Mouse (Mus musculus) testis, adult 2 months (tissue): ENCODE measurements around the gene 1700109H08Rik. TPM values are rescaled to one million over a fixed set of nuclear protein-coding genes. Genes with fewer than 3 reads are reported as not detected.
"Not testable (repeated sequence)": the region's sequence is repeated elsewhere in the genome, so short reads cannot be mapped to it uniquely, and the experiment has no call there.

Experiments used
- H3K27ac ChIP-seq: fragments of 200-500 bp; 2 replicates; pipeline ENCODE4 v1.5.1; 2012; ENCODE audit warnings: low read depth, low read length; ENCODE audit not compliant: control insufficient read depth, insufficient read depth
- H3K27me3 ChIP-seq: fragments of 200-500 bp; 2 replicates; pipeline ENCODE4 v1.6.1; 2012; ENCODE audit warnings: mild to moderate bottlenecking, low read length, moderate library complexity; ENCODE audit not compliant: control insufficient read depth, insufficient read depth
- H3K36me3 ChIP-seq: fragments of 200-500 bp; 2 replicates; pipeline ENCODE4 v1.6.1; 2012; ENCODE audit warnings: mild to moderate bottlenecking, low read length; ENCODE audit not compliant: control insufficient read depth, insufficient read depth
- H3K4me1 ChIP-seq: fragments of 200-500 bp; 2 replicates; pipeline ENCODE4 v1.6.1; 2012; ENCODE audit warnings: low read length; ENCODE audit not compliant: control insufficient read depth, insufficient read depth
- H3K4me3 ChIP-seq: fragments of 200-500 bp; 2 replicates; pipeline ENCODE4 v1.5.1; 2012; ENCODE audit warnings: low read depth, mild to moderate bottlenecking, low read length, moderate library complexity, mixed read lengths; ENCODE audit not compliant: control insufficient read depth
- CTCF ChIP-seq: fragments of 200-500 bp; IDR thresholded peaks from 2 replicates; pipeline ENCODE4 v1.5.1; 2012; ENCODE audit warnings: low read depth, mild to moderate bottlenecking, inconsistent platforms, low read length, moderate library complexity; ENCODE audit not compliant: control insufficient read depth, insufficient read depth, insufficient replicate concordance
- POLR2A ChIP-seq: fragments of 200-500 bp; IDR thresholded peaks from 2 replicates; pipeline ENCODE4 v1.6.1; 2012; ENCODE audit warnings: low read depth, mild to moderate bottlenecking, inconsistent platforms, low read length, moderate library complexity; ENCODE audit not compliant: control insufficient read depth
- polyA plus RNA-seq: library from polyadenylated mRNA; depleted of rRNA; stranded (reverse); fragments of >200 nt; gene quantifications from 2 replicates; pipeline ENCODE4 v1.2.3, GENCODE M21; 2012

1700109H08Rik gene
- polyA plus RNA-seq, 1 experiment: 46.6 TPM

GRCm38 (mm10) chr5:3600790-3601189 is 29.4 kb downstream of the 1700109H08Rik start:
- no peak overlapping the region for H3K27ac ChIP-seq
- H3K4me3 ChIP-seq: no peak overlapping the region
- no peak for TF ChIP-seq POLR2A
- TF ChIP-seq CTCF: no peak
- H3K4me1 ChIP-seq: peaks cover 5% of the 10 kb centered on the region
- H3K27me3 ChIP-seq: no peaks in the 10 kb centered on the region
- H3K36me3 ChIP-seq: no peaks in the 10 kb centered on the region

GRCm38 (mm10) chr5:3607114-3607513 is 35.7 kb downstream of the 1700109H08Rik start:
- no peaks in the 10 kb centered on the region for H3K27me3 ChIP-seq
- H3K27ac ChIP-seq: no peak overlapping the region
- H3K4me1 ChIP-seq: no peaks in the 10 kb centered on the region
- TF ChIP-seq CTCF (no peak), POLR2A (no peak)
- H3K36me3 ChIP-seq: no peaks in the 10 kb centered on the region
- no peak overlapping the region for H3K4me3 ChIP-seq

GRCm38 (mm10) chr5:3609241-3609640 is 37.9 kb downstream of the 1700109H08Rik start:
- TF ChIP-seq POLR2A: no peak
- no peak for TF ChIP-seq CTCF
- Histone ChIP-seq H3K4me3 (no peak overlapping the region), H3K4me1 (no peaks in the 10 kb centered on the region), H3K27ac (no peak overlapping the region), H3K36me3 (no peaks in the 10 kb centered on the region), H3K27me3 (no peaks in the 10 kb centered on the region)

GRCm38 (mm10) chr5:3611835-3612234 is 40.5 kb downstream of the 1700109H08Rik start:
- H3K4me1 ChIP-seq, H3K27me3 ChIP-seq, H3K36me3 ChIP-seq, H3K4me3 ChIP-seq, H3K27ac ChIP-seq: not testable (repeated sequence)

- TF ChIP-seq POLR2A: no peak
- TF ChIP-seq CTCF: no peak
- H3K36me3 ChIP-seq: no peaks in the 10 kb centered on the region
- H3K4me3 ChIP-seq: no peak overlapping the region
- H3K27me3 ChIP-seq: no peaks in the 10 kb centered on the region
- no peak overlapping the region for H3K27ac ChIP-seq
- H3K4me1 ChIP-seq: no peaks in the 10 kb centered on the region
Measured at GRCm38 (mm10) chr5:3620486-3620885, 49.1 kb downstream of the 1700109H08Rik start.

- no peaks in the 10 kb centered on the region for H3K27me3 ChIP-seq
- H3K27ac ChIP-seq: no peak overlapping the region
- H3K4me3 ChIP-seq: no peak overlapping the region
- TF ChIP-seq POLR2A (no peak), CTCF (no peak)
- H3K36me3 ChIP-seq: no peaks in the 10 kb centered on the region
- H3K4me1 ChIP-seq: no peaks in the 10 kb centered on the region
Measured at GRCm38 (mm10) chr5:3630055-3630454, 58.7 kb downstream of the 1700109H08Rik start.

- H3K4me1 ChIP-seq: no peaks in the 10 kb centered on the region
- H3K4me3 ChIP-seq: no peak overlapping the region
- H3K27ac ChIP-seq: no peak overlapping the region
- TF ChIP-seq POLR2A: no peak
- TF ChIP-seq CTCF: no peak
- 0 out of 2 replicates have a peak, but pooled peaks cover 2% of the 10 kb centered on the region for H3K36me3 ChIP-seq
- H3K27me3 ChIP-seq: no peaks in the 10 kb centered on the region
Measured at GRCm38 (mm10) chr5:3631512-3632271, 60.3 kb downstream of the 1700109H08Rik start.

- Histone ChIP-seq H3K4me1 (no peaks in the 10 kb centered on the region), H3K36me3 (0 out of 2 replicates have a peak, but pooled peaks cover 2% of the 10 kb centered on the region), H3K27ac (no peak overlapping the region), H3K4me3 (no peak overlapping the region), H3K27me3 (no peaks in the 10 kb centered on the region)
- TF ChIP-seq CTCF (no peak), POLR2A (no peak)
Measured at GRCm38 (mm10) chr5:3632285-3632684, 60.9 kb downstream of the 1700109H08Rik start.
